Mouse (Mus musculus) megakaryocyte, embryonic 14.5 days (primary cell): ENCODE measurements around the gene Cldn12. TPM values are rescaled to one million over a fixed set of nuclear protein-coding genes. Genes with fewer than 3 reads are reported as not detected.
A peak's percentile ranks its signal among the peaks of the same experiment; 100 is the strongest.

Source experiments
- H3K27me3 ChIP-seq: replicated peaks from 2 replicates; pipeline ENCODE3; 2012; ENCODE audit warnings: inconsistent platforms
- H3K36me3 ChIP-seq: replicated peaks from 2 replicates; pipeline ENCODE3; 2012; ENCODE audit warnings: low read length, inconsistent platforms, mixed read lengths
- H3K4me1 ChIP-seq: 2 replicates; pipeline ENCODE4 v1.6.1; 2012; ENCODE audit warnings: inconsistent platforms
- H3K4me3 ChIP-seq: replicated peaks from 2 replicates; pipeline ENCODE3; 2012; ENCODE audit warnings: moderate library complexity, mild to moderate bottlenecking, inconsistent platforms
- H3K9me3 ChIP-seq: 2 replicates; pipeline ENCODE4 v1.6.1; 2012; ENCODE audit warnings: inconsistent platforms
- FLI1 ChIP-seq: IDR thresholded peaks from 2 replicates; pipeline ENCODE4 v1.6.1; 2012; ENCODE audit warnings: low read length, inconsistent platforms, mixed read lengths
- GATA1 ChIP-seq: IDR thresholded peaks from 3 replicates; pipeline ENCODE4 v1.6.1; 2012; ENCODE audit warnings: mixed read lengths, low read length, inconsistent platforms, borderline replicate concordance
- polyA plus RNA-seq: library from polyadenylated mRNA; stranded (reverse); fragments of >175 nt; gene quantifications from 2 replicates; pipeline ENCODE4 v1.2.3, GENCODE M21; 2012; ENCODE audit warnings: low replicate concordance; ENCODE audit not compliant: insufficient read depth

Cldn12 gene
- polyA plus RNA-seq, 1 experiment: not detected

- TF ChIP-seq GATA1 (no peak), FLI1 (no peak)
- Histone ChIP-seq H3K36me3 (peaks cover 12% of the 10 kb centered on the region), H3K4me3 (no peak overlapping the region), H3K9me3 (no peaks in the 10 kb centered on the region), H3K27me3 (no peaks in the 10 kb centered on the region), H3K4me1 (no peaks in the 10 kb centered on the region)
Observed at GRCm38 (mm10) chr5:5533656-5534420, 19.1 kb upstream of the Cldn12 start.

GRCm38 (mm10) chr5:5515411-5515810 is 653 bp upstream of the Cldn12 start:
- TF ChIP-seq GATA1: no peak
- TF ChIP-seq FLI1: no peak
- H3K9me3 ChIP-seq: no peaks in the 10 kb centered on the region
- peaks cover 21% of the 10 kb centered on the region for H3K36me3 ChIP-seq
- peaks cover 23% of the 10 kb centered on the region for H3K4me1 ChIP-seq
- H3K4me3 ChIP-seq: peak overlapping the region; percentile 14
- H3K27me3 ChIP-seq: no peaks in the 10 kb centered on the region

GRCm38 (mm10) chr5:5511401-5511800 is 3.4 kb downstream of the Cldn12 start:
- H3K4me3 ChIP-seq: no peak overlapping the region
- H3K9me3 ChIP-seq: no peaks in the 10 kb centered on the region
- no peak for TF ChIP-seq GATA1
- no peak for TF ChIP-seq FLI1
- H3K36me3 ChIP-seq: peaks cover 59% of the 10 kb centered on the region
- peaks cover 33% of the 10 kb centered on the region for H3K4me1 ChIP-seq
- H3K27me3 ChIP-seq: no peaks in the 10 kb centered on the region

GRCm38 (mm10) chr5:5510989-5511388 is 3.8 kb downstream of the Cldn12 start:
- Histone ChIP-seq H3K4me3 (no peak overlapping the region), H3K27me3 (no peaks in the 10 kb centered on the region), H3K4me1 (peaks cover 33% of the 10 kb centered on the region), H3K36me3 (peaks cover 63% of the 10 kb centered on the region), H3K9me3 (no peaks in the 10 kb centered on the region)
- no peak for TF ChIP-seq GATA1
- TF ChIP-seq FLI1: no peak

- Histone ChIP-seq H3K9me3 (no peaks in the 10 kb centered on the region), H3K36me3 (peaks cover 69% of the 10 kb centered on the region), H3K4me3 (no peak overlapping the region), H3K27me3 (no peaks in the 10 kb centered on the region), H3K4me1 (peaks cover 29% of the 10 kb centered on the region)
- TF ChIP-seq FLI1 (no peak), GATA1 (no peak)
Observed at GRCm38 (mm10) chr5:5510304-5510887, 4.4 kb downstream of the Cldn12 start.

GRCm38 (mm10) chr5:5508231-5508630 is 6.5 kb downstream of the Cldn12 start:
- Histone ChIP-seq H3K27me3 (no peaks in the 10 kb centered on the region), H3K9me3 (no peaks in the 10 kb centered on the region), H3K36me3 (peaks cover 87% of the 10 kb centered on the region), H3K4me3 (peak overlapping the region; percentile 48), H3K4me1 (peaks cover 22% of the 10 kb centered on the region)
- no peak for TF ChIP-seq FLI1
- TF ChIP-seq GATA1: no peak

- TF ChIP-seq FLI1 (no peak), GATA1 (no peak)
- H3K4me3 ChIP-seq: peak overlapping the region; percentile 48
- H3K27me3 ChIP-seq: no peaks in the 10 kb centered on the region
- H3K36me3 ChIP-seq: peaks cover 90% of the 10 kb centered on the region
- no peaks in the 10 kb centered on the region for H3K9me3 ChIP-seq
- peaks cover 18% of the 10 kb centered on the region for H3K4me1 ChIP-seq
Observed at GRCm38 (mm10) chr5:5507701-5508225, 7.0 kb downstream of the Cldn12 start.

- TF ChIP-seq FLI1 (no peak), GATA1 (no peak)
- Histone ChIP-seq H3K27me3 (no peaks in the 10 kb centered on the region), H3K9me3 (no peaks in the 10 kb centered on the region), H3K36me3 (peaks cover 59% of the 10 kb centered on the region), H3K4me1 (peaks cover 10% of the 10 kb centered on the region), H3K4me3 (no peak overlapping the region)
Observed at GRCm38 (mm10) chr5:5504456-5504855, 10.3 kb downstream of the Cldn12 start.

- H3K27me3 ChIP-seq: no peaks in the 10 kb centered on the region
- H3K36me3 ChIP-seq: peaks cover 50% of the 10 kb centered on the region
- H3K4me1 ChIP-seq: peaks cover 5% of the 10 kb centered on the region
- no peak overlapping the region for H3K4me3 ChIP-seq
- TF ChIP-seq FLI1: no peak
- TF ChIP-seq GATA1: no peak
- H3K9me3 ChIP-seq: no peaks in the 10 kb centered on the region
Observed at GRCm38 (mm10) chr5:5503381-5503780, 11.4 kb downstream of the Cldn12 start.

GRCm38 (mm10) chr5:5501583-5501982 is 13.2 kb downstream of the Cldn12 start:
- TF ChIP-seq FLI1: no peak
- no peak for TF ChIP-seq GATA1
- no peaks in the 10 kb centered on the region for H3K27me3 ChIP-seq
- no peaks in the 10 kb centered on the region for H3K9me3 ChIP-seq

More at GRCm38 (mm10) chr5:5501583-5501982, 13.2 kb downstream of the Cldn12 start:
- H3K4me1 ChIP-seq: no peaks in the 10 kb centered on the region
- no peak overlapping the region for H3K4me3 ChIP-seq
- peaks cover 32% of the 10 kb centered on the region for H3K36me3 ChIP-seq
